Mouse (Mus musculus): Measurements from ENCODE around the gene Gm20517. TPM values are rescaled to one million over a fixed set of nuclear protein-coding genes. Genes with fewer than 3 reads are reported as not detected.
A peak's percentile ranks its signal among the peaks of the same experiment; 100 is the strongest.
"Not testable (repeated sequence)": the region's sequence is repeated elsewhere in the genome, so short reads cannot be mapped to it uniquely, and the experiment has no call there.

The Gm20517 gene
- polyA plus RNA-seq, 1 experiment from 2014 or later: 1.2 TPM

- peak overlapping the region; percentile 92 for H3K27ac ChIP-seq (ENCODE audit: low read depth, low read length)
- peaks cover 29% of the 10 kb centered on the region; the same call in 1 of the 2 replicates for H3K36me3 ChIP-seq (ENCODE audit: control insufficient read depth, insufficient read depth)
- no peaks in the 10 kb centered on the region for H3K9me3 ChIP-seq (ENCODE audit: control insufficient read depth)
- H3K4me2 ChIP-seq (replicated peaks; ENCODE audit: low read depth): peak overlapping the region; percentile 89
- peak overlapping the region; percentile 77 for H3K9ac ChIP-seq (ENCODE audit: low read depth, low read length)
- H3K4me1 ChIP-seq (replicated peaks; ENCODE audit: control insufficient read depth, insufficient read depth, low read length): peaks cover 12% of the 10 kb centered on the region
- peak; percentile 71 for ATAC-seq
- under 1% methylated on average over 21 of the region's 21 CpGs for WGBS
- H3K4me3 ChIP-seq (ENCODE audit: low read depth, low read length): peak overlapping the region; percentile 78
- no peak for TF ChIP-seq CTCF (IDR thresholded peaks at IDR 0.05; ENCODE audit: low read depth)
- H3K27me3 ChIP-seq (replicated peaks; ENCODE audit: control insufficient read depth, insufficient read depth, low read length): no peaks in the 10 kb centered on the region
Measured at GRCm38 (mm10) chr17:47595248-47596161, 15.9 kb upstream of the Gm20517 start.

- peak overlapping the region; percentile 92 for H3K27ac ChIP-seq (ENCODE audit: low read depth, low read length)
- 16% methylated on average over 6 of the region's 6 CpGs for WGBS
- ATAC-seq: no peak
- peaks cover 32% of the 10 kb centered on the region; the same call in 1 of the 2 replicates for H3K36me3 ChIP-seq (ENCODE audit: control insufficient read depth, insufficient read depth)
- H3K9ac ChIP-seq (ENCODE audit: low read depth, low read length): peak overlapping the region; percentile 77
- H3K9me3 ChIP-seq (ENCODE audit: control insufficient read depth): no peaks in the 10 kb centered on the region
- no peaks in the 10 kb centered on the region for H3K27me3 ChIP-seq (replicated peaks; ENCODE audit: control insufficient read depth, insufficient read depth, low read length)
- H3K4me3 ChIP-seq (ENCODE audit: low read depth, low read length): peak overlapping the region; percentile 78
- H3K4me2 ChIP-seq (replicated peaks; ENCODE audit: low read depth): peak overlapping the region; percentile 89
- peaks cover 12% of the 10 kb centered on the region for H3K4me1 ChIP-seq (replicated peaks; ENCODE audit: control insufficient read depth, insufficient read depth, low read length)
- TF ChIP-seq CTCF (IDR thresholded peaks at IDR 0.05; ENCODE audit: low read depth): no peak
Measured at GRCm38 (mm10) chr17:47596162-47596838, 15.1 kb upstream of the Gm20517 start.

DNA sequence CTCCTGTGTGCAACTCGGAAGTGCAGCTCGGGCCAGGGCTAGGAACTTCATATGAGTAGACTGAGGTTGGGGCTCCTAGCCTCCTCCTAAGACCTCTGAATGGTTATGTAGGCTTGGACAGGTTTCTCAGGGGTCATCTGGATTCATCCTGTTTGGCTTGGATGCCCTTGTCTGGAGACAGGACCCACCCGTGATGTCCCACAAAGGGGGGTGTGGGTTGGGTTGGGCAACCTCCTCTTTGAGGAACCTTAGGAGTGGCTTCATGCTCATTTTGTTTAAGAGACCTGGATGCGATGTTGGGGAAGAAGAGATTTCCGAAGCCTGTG lies 14.6 kb upstream of the Gm20517 start:
- peak overlapping the region; percentile 89 for H3K4me2 ChIP-seq (replicated peaks; ENCODE audit: low read depth)
- no peak for TF ChIP-seq CTCF (IDR thresholded peaks at IDR 0.05; ENCODE audit: low read depth)
- H3K27ac ChIP-seq (ENCODE audit: low read depth, low read length): peak overlapping the region; percentile 92; the same call in 1 of the 2 replicates
- 48% methylated on average over 5 of the region's 5 CpGs for WGBS
- no peaks in the 10 kb centered on the region for H3K27me3 ChIP-seq (replicated peaks; ENCODE audit: control insufficient read depth, insufficient read depth, low read length)
- H3K4me1 ChIP-seq (replicated peaks; ENCODE audit: control insufficient read depth, insufficient read depth, low read length): peaks cover 12% of the 10 kb centered on the region
- H3K4me3 ChIP-seq (ENCODE audit: low read depth, low read length): peak overlapping the region; percentile 78
- no peaks in the 10 kb centered on the region for H3K9me3 ChIP-seq (ENCODE audit: control insufficient read depth)
- ATAC-seq: no peak
- H3K36me3 ChIP-seq (ENCODE audit: control insufficient read depth, insufficient read depth): peaks cover 37% of the 10 kb centered on the region
- peak overlapping the region; percentile 77 for H3K9ac ChIP-seq (ENCODE audit: low read depth, low read length)

GRCm38 (mm10) chr17:47597261-47597660 lies 14.1 kb upstream of the Gm20517 start:
- WGBS: 51% methylated on average over 13 of the region's 13 CpGs
- H3K4me3 ChIP-seq (ENCODE audit: low read depth, low read length): no peak overlapping the region
- ATAC-seq: no peak
- H3K9ac ChIP-seq (ENCODE audit: low read depth, low read length): peak overlapping the region; percentile 77
- TF ChIP-seq CTCF (IDR thresholded peaks at IDR 0.05; ENCODE audit: low read depth): no peak
- peak overlapping the region; percentile 89 for H3K4me2 ChIP-seq (replicated peaks; ENCODE audit: low read depth)
- peaks cover 12% of the 10 kb centered on the region for H3K4me1 ChIP-seq (replicated peaks; ENCODE audit: control insufficient read depth, insufficient read depth, low read length)
- H3K27me3 ChIP-seq (replicated peaks; ENCODE audit: control insufficient read depth, insufficient read depth, low read length): no peaks in the 10 kb centered on the region
- no peaks in the 10 kb centered on the region for H3K9me3 ChIP-seq (ENCODE audit: control insufficient read depth)
- 0 out of 2 replicates have a peak overlapping the region, but pooled peaks have one; percentile 92 for H3K27ac ChIP-seq (ENCODE audit: low read depth, low read length)
- peaks cover 41% of the 10 kb centered on the region for H3K36me3 ChIP-seq (ENCODE audit: control insufficient read depth, insufficient read depth)

DNA sequence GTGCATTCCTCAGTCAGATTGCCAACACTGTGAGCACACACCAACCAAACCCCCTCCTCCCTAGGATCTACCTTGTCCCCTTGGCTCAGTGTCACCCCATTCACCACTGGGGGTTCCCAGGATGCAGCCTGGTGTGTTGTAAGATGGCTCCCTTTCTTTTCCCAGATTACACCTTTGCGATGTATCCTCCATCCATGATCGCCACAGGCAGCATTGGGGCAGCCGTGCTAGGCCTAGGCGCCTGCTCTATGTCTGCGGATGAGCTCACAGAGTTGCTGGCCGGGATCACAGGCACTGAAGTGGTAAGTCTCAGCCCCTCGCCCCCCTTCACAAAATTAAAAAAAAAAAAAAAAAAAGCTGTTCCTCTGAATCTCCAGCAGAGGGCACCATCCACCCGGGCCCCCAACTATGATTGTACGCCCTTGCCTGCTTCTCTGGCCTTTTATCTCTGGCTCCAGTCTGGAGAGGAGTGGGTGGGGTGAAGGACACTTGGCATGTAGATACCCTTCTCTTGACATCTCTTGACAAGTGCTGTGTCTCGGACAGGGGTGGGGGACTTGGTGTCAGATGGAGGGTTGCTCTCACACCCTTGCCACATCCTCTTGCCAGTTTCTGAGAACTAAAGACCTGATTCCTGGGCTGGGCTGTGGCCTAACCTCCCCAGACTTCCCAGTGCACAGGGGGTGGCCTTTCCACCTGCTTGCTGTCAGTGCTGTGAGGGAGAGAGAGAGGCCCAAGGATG lies 13.4 kb upstream of the Gm20517 start:
- peak; percentile 85 for TF ChIP-seq CTCF (IDR thresholded peaks at IDR 0.05; ENCODE audit: low read depth)
- no peak for ATAC-seq
- H3K36me3 ChIP-seq (ENCODE audit: control insufficient read depth, insufficient read depth): peaks cover 47% of the 10 kb centered on the region
- 30% methylated on average over 10 of the region's 10 CpGs for WGBS
- peaks cover 12% of the 10 kb centered on the region for H3K4me1 ChIP-seq (replicated peaks; ENCODE audit: control insufficient read depth, insufficient read depth, low read length)
- no peaks in the 10 kb centered on the region for H3K27me3 ChIP-seq (replicated peaks; ENCODE audit: control insufficient read depth, insufficient read depth, low read length)
- peak overlapping the region; percentile 23 for H3K27ac ChIP-seq (ENCODE audit: low read depth, low read length)
- no peak overlapping the region for H3K4me3 ChIP-seq (ENCODE audit: low read depth, low read length)
- peak overlapping the region; percentile 89 for H3K4me2 ChIP-seq (replicated peaks; ENCODE audit: low read depth)
- H3K9me3 ChIP-seq (ENCODE audit: control insufficient read depth): no peaks in the 10 kb centered on the region
- peak overlapping the region; percentile 77; the same call in 1 of the 2 replicates for H3K9ac ChIP-seq (ENCODE audit: low read depth, low read length)

DNA sequence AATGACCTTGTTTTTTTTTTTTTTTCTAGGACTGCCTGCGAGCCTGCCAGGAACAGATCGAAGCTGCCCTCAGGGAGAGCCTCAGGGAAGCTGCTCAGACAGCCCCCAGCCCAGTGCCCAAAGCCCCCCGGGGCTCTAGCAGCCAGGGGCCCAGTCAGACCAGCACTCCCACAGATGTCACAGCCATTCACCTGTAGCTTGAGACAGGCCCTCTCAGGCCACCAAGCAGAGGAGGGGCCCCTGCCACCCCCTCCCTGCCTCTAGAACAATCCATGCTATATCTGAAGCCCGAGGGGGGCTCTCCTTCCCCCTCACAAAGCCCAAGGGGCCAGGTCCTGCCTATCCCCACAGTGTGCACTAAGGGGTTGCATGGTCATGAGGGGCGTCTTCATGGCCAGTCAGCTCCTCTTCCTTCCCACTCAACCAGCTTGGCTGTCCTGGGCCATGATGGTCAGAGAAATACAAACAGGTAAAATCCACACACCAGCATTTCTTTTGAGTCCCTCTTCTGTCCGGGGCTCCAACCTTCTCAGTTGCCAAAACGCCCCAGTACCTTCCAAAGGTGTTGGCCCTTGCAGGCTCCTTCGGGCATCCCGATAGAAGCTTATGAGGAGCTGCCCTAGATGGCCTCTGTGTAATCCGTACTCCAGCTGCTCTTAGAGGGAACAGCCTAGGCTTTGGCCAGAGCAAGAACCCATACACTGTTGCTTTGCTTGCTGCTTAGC lies 12.6 kb upstream of the Gm20517 start:
- peaks cover 12% of the 10 kb centered on the region for H3K4me1 ChIP-seq (replicated peaks; ENCODE audit: control insufficient read depth, insufficient read depth, low read length)
- not testable (repeated sequence) for ATAC-seq; H3K9ac ChIP-seq (ENCODE audit: low read depth, low read length); H3K9me3 ChIP-seq (ENCODE audit: control insufficient read depth); H3K4me3 ChIP-seq (ENCODE audit: low read depth, low read length); H3K4me2 ChIP-seq (replicated peaks; ENCODE audit: low read depth); H3K27me3 ChIP-seq (replicated peaks; ENCODE audit: control insufficient read depth, insufficient read depth, low read length); H3K27ac ChIP-seq (ENCODE audit: low read depth, low read length)
- WGBS: 77% methylated on average over 10 of the region's 10 CpGs
- peaks cover 50% of the 10 kb centered on the region for H3K36me3 ChIP-seq (ENCODE audit: control insufficient read depth, insufficient read depth)
